Mouse (Mus musculus): ENCODE data around the gene Evl. TPM values are rescaled to one million over a fixed set of nuclear protein-coding genes. Genes with fewer than 3 reads are reported as not detected.

The Evl gene
- polyA plus RNA-seq, 1 experiment: 219 TPM

GRCm38 (mm10) chr12:108718485-108718884, 164.0 kb downstream of the Evl start:
- Histone ChIP-seq H3K4me3 (ENCODE audit: insufficient read depth, low read length) (no peak overlapping the region), H3K4me1 (ENCODE audit: control insufficient read depth, insufficient read depth, low read length) (no peaks in the 10 kb centered on the region), H3K27ac (ENCODE audit: insufficient read depth, low read depth, low read length) (no peak overlapping the region)
- TF ChIP-seq CTCF (IDR thresholded peaks at IDR 0.05; ENCODE audit: low read depth, low read length) (no peak), POLR2A (IDR thresholded peaks at IDR 0.05; ENCODE audit: borderline replicate concordance, low read depth, low read length) (no peak)

GRCm38 (mm10) chr12:108722464-108722863, 167.9 kb downstream of the Evl start:
- Histone ChIP-seq H3K4me1 (ENCODE audit: control insufficient read depth, insufficient read depth, low read length) (no peaks in the 10 kb centered on the region), H3K27ac (ENCODE audit: insufficient read depth, low read depth, low read length) (no peak overlapping the region), H3K4me3 (ENCODE audit: insufficient read depth, low read length) (no peak overlapping the region)
- TF ChIP-seq POLR2A (IDR thresholded peaks at IDR 0.05; ENCODE audit: borderline replicate concordance, low read depth, low read length): no peak
- no peak for TF ChIP-seq CTCF (IDR thresholded peaks at IDR 0.05; ENCODE audit: low read depth, low read length)

GRCm38 (mm10) chr12:108723841-108724240, 169.3 kb downstream of the Evl start:
- H3K27ac ChIP-seq (ENCODE audit: insufficient read depth, low read depth, low read length): no peak overlapping the region
- TF ChIP-seq CTCF (IDR thresholded peaks at IDR 0.05; ENCODE audit: low read depth, low read length) (no peak), POLR2A (IDR thresholded peaks at IDR 0.05; ENCODE audit: borderline replicate concordance, low read depth, low read length) (no peak)
- no peaks in the 10 kb centered on the region for H3K4me1 ChIP-seq (ENCODE audit: control insufficient read depth, insufficient read depth, low read length)
- H3K4me3 ChIP-seq (ENCODE audit: insufficient read depth, low read length): no peak overlapping the region

DNA sequence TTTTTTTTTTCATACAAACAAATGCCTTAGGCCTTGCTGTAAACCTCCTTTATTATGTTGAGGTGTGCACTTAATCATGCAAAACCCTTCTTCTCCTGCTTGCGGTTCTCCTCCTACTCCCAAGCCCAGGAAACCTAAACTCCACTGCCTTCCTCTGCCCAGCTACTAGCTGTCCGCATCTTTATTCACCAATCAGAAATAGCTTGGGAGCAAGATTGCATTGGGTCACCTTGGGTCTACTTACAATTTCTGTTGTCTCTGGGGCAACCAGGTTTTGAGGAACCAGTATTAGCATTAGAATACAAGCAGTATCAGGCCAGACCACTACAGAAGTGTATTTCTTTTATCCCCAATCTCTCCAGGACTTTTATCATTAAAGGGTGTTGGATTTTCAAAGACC, 179.9 kb downstream of the Evl start:
- TF ChIP-seq POLR2A (IDR thresholded peaks at IDR 0.05; ENCODE audit: borderline replicate concordance, low read depth, low read length): no peak
- Histone ChIP-seq H3K27ac (ENCODE audit: insufficient read depth, low read depth, low read length) (no peak overlapping the region), H3K4me3 (ENCODE audit: insufficient read depth, low read length) (no peak overlapping the region), H3K4me1 (ENCODE audit: control insufficient read depth, insufficient read depth, low read length) (no peaks in the 10 kb centered on the region)

GRCm38 (mm10) chr12:108737838-108738237, 183.3 kb downstream of the Evl start:
- Histone ChIP-seq H3K27ac (ENCODE audit: insufficient read depth, low read depth, low read length) (no peak overlapping the region), H3K4me1 (ENCODE audit: control insufficient read depth, insufficient read depth, low read length) (no peaks in the 10 kb centered on the region), H3K4me3 (ENCODE audit: insufficient read depth, low read length) (no peak overlapping the region)
- TF ChIP-seq CTCF (IDR thresholded peaks at IDR 0.05; ENCODE audit: low read depth, low read length) (no peak), POLR2A (IDR thresholded peaks at IDR 0.05; ENCODE audit: borderline replicate concordance, low read depth, low read length) (no peak)

Other genes with a start within 250 kb of the Evl start
- not detected in 2 replicates for gene Hhipl1, start 248.4 kb upstream of the Evl start, polyA plus RNA-seq (2012; ENCODE audit: insufficient read depth, insufficient read length, missing spikeins)
- gene Cyp46a1, start 220.3 kb upstream of the Evl start, polyA plus RNA-seq (2012; ENCODE audit: insufficient read depth, insufficient read length, missing spikeins): 0.36 TPM in 1 of 2 replicates, not detected in the other
- gene Eml1, start 183.8 kb upstream of the Evl start, polyA plus RNA-seq (2012; ENCODE audit: insufficient read depth, insufficient read length, missing spikeins): 0.38 and 0.65 TPM in 2 replicates
- gene Degs2, start 147.6 kb downstream of the Evl start, polyA plus RNA-seq (2012; ENCODE audit: insufficient read depth, insufficient read length, missing spikeins): not detected in 2 replicates
- 61.0 and 77.7 TPM in 2 replicates for gene Yy1, start 238.3 kb downstream of the Evl start, polyA plus RNA-seq (2012; ENCODE audit: insufficient read depth, insufficient read length, missing spikeins)